In the genomic region with DNA sequence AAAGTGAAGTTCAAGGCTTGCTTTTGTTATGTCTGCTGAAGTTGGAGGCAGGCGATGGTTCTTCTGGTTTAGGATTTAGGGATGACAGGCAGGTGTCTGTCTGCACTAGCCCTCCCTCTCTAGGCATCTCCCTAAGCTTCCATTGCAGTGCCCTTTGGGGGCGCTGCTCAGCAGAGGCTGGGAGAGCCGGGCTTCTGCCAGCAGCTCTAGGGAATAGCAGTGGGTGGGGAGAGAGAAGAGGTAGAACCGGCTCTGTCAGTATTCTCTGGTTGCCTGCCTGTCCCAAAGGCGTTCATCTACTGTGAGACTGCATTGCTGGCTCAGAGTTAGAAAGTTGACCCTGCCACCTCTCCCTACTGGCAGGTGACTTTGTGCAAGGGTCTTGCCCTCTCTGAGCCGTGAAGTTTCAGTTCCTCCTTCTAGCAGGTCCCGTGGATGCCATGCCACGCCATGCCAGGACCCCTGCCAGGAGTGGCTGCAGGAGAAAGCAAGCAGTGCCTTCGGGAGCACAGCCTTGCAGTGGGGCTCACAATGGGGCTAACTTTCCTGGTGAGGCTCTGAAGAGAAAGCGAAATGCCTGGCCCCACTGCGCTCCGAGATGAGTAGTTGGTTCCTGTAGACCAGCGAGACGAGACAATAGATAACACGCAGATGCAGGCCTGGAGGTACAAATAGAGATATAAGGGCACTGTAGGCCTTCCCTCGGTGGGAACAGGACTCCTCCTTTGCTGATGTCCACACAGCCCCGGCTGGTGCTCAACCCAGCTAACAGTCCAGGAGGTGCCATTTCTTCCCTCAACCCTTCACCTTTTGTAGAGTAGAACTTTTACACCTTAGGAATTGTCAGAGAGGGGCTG, we compare ENCODE assay signal across 8 mouse cellular contexts. TPM values are rescaled to one million over a fixed set of nuclear protein-coding genes. Genes with fewer than 3 reads are reported as not detected.
DNase-seq lines count a peak whose midpoint lies in the region; ATAC-seq and TF ChIP-seq lines count a peak whose summit lies in the region.

No protein-coding gene starts in this region.

- no peaks in the 10 kb centered on the region for H3K9me3 ChIP-seq in heart, embryonic 15.5 days (replicated peaks)
- no peaks in the 10 kb centered on the region for H3K9me3 ChIP-seq in lung, embryonic 14.5 days (ENCODE audit: low read depth, low read length)
- no peaks in the 10 kb centered on the region for H3K9me3 ChIP-seq in forebrain, embryonic 12.5 days

- no peak overlapping the region for H3K4me2 ChIP-seq in heart, embryonic 15.5 days
- peak overlapping the region; percentile 24; the same call in 1 of the 2 replicates for H3K4me2 ChIP-seq in lung, embryonic 14.5 days
- no peak overlapping the region for H3K4me2 ChIP-seq in forebrain, embryonic 12.5 days

- no peak for ATAC-seq in heart, embryonic 15.5 days (replicated peaks; ENCODE audit: insufficient number of reproducible peaks, insufficient read depth, low FRiP score, low read depth)
- 0 out of 2 replicates have a peak, but pooled peaks have one; percentile 39 for ATAC-seq in lung, embryonic 14.5 days (ENCODE audit: insufficient read depth)
- no peak for ATAC-seq in forebrain, embryonic 12.5 days (ENCODE audit: low FRiP score)

- WGBS in heart, embryonic 15.5 days: 58% methylated on average over 17 of the region's 17 CpGs
- WGBS in lung, embryonic 14.5 days: 56% methylated on average over 17 of the region's 17 CpGs
- WGBS in forebrain, embryonic 12.5 days: 74% methylated on average over 17 of the region's 17 CpGs

- H3K27ac ChIP-seq in heart, embryonic 15.5 days: peak overlapping the region; percentile 44; the same call in 1 of the 2 replicates
- H3K27ac ChIP-seq in lung, embryonic 14.5 days (ENCODE audit: low read depth): peak overlapping the region; percentile 59; the same call in 1 of the 2 replicates
- H3K27ac ChIP-seq in forebrain, embryonic 12.5 days: no peak overlapping the region

- peaks cover 87% of the 10 kb centered on the region for H3K4me1 ChIP-seq in heart, embryonic 15.5 days (replicated peaks)
- peaks cover 24% of the 10 kb centered on the region for H3K4me1 ChIP-seq in lung, embryonic 14.5 days (ENCODE audit: insufficient read depth)
- H3K4me1 ChIP-seq in forebrain, embryonic 12.5 days: peaks cover 36% of the 10 kb centered on the region

- H3K9ac ChIP-seq in heart, embryonic 15.5 days: no peak overlapping the region
- peak overlapping the region; percentile 9; the same call in 1 of the 2 replicates for H3K9ac ChIP-seq in lung, embryonic 14.5 days
- H3K9ac ChIP-seq in forebrain, embryonic 12.5 days: no peak overlapping the region

- no peak overlapping the region for H3K4me3 ChIP-seq in heart, embryonic 15.5 days
- no peak overlapping the region for H3K4me3 ChIP-seq in lung, embryonic 14.5 days (ENCODE audit: low read depth, low read length)
- no peak overlapping the region for H3K4me3 ChIP-seq in forebrain, embryonic 12.5 days (replicated peaks)

- TF ChIP-seq CTCF in lung, embryonic 14.5 days (IDR thresholded peaks at IDR 0.05; ENCODE audit: low read depth): peak; percentile 51

- H3K27me3 ChIP-seq in heart, embryonic 15.5 days: no peaks in the 10 kb centered on the region
- no peaks in the 10 kb centered on the region for H3K27me3 ChIP-seq in lung, embryonic 14.5 days (ENCODE audit: insufficient read depth, low read length)
- no peaks in the 10 kb centered on the region for H3K27me3 ChIP-seq in forebrain, embryonic 12.5 days

- DNase-seq in heart, adult 9 months (ENCODE audit: low spot score in 2 of 2): no peak
- DNase-seq in ZHBTc4 (ENCODE audit: low read depth, low spot score): peak; percentile 48
- DNase-seq in gonadal fat pad, adult 2 months (ENCODE audit: low read depth): peak; percentile 65
- peak; percentile 67 for DNase-seq in lung, embryonic 14.5 days
- no peak for DNase-seq in embryo, embryonic 11 days
- DNase-seq in yolk sac, embryonic 10.5 days (ENCODE audit: low spot score): no peak

- no peaks in the 10 kb centered on the region; the same call in 1 of the 2 replicates for H3K36me3 ChIP-seq in heart, embryonic 15.5 days
- peaks cover 29% of the 10 kb centered on the region; the same call in 1 of the 2 replicates for H3K36me3 ChIP-seq in lung, embryonic 14.5 days (ENCODE audit: insufficient read depth)
- H3K36me3 ChIP-seq in forebrain, embryonic 12.5 days (replicated peaks): peaks cover 4% of the 10 kb centered on the region; the same call in 1 of the 2 replicates

RNA-seq across cellular contexts. Expression of a gene that starts 19.5 kb away (rescaled TPM):
- polyA plus RNA-seq in heart, embryonic 15.5 days (2015; fragmentation: Nextera tagmentation; extraction: Ambion mirVana): 363 and 375 TPM in 2 replicates
- polyA plus RNA-seq in gonadal fat pad, adult 2 months (2012; rRNA removed): 116 and 142 TPM in 2 replicates
- 332 and 336 TPM in 2 replicates for polyA plus RNA-seq in lung, embryonic 14.5 days (2014; fragmentation: Nextera tagmentation; extraction: Ambion mirVana)
- polyA plus RNA-seq in forebrain, embryonic 12.5 days (2016; fragmentation: Nextera tagmentation; extraction: Ambion mirVana): 307 and 312 TPM in 2 replicates

Comparison
In these comparisons a context has a peak if more than half of its experiments do, and no peak if none do; other contexts are left out.
1. DNase-seq: peak in ZHBTc4 (single experiment), gonadal fat pad, adult 2 months (single experiment) and lung, embryonic 14.5 days (single experiment); none in heart, adult 9 months (0 of 2), embryo, embryonic 11 days (single experiment) and yolk sac, embryonic 10.5 days (single experiment).